Mouse (Mus musculus) right cerebral cortex, postnatal 36 days (tissue): Measurements from ENCODE around the gene Serpinh1.
"Not testable (repeated sequence)": the region's sequence is repeated elsewhere in the genome, so short reads cannot be mapped to it uniquely, and the experiment has no call there.

ENCODE experiments used
- DNase-seq, 2 experiments: peaks; one replicate each; pipeline ENCODE4 v3.0.0; 2022; ENCODE audit warnings: low spot score in 2 of 2, mixed read lengths in 1 of 2

The Serpinh1 gene

DNA sequence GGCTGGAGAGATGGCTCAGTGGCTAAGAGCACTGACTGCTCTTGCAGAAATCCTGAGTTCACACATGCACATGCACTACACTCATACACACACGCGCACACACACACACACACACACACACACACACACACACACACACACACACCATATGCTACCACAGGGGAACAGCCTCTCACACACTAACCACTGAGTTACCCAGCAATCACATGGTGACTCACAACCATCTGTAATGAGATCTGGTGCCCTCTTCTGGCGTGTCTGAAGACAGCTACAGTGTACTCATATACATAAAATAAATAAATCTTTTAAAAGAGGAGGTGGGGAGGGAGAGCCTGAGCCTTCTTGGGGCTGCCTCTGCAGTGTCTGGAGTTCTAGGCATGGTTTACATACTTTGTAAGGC is 21.3 kb upstream of the Serpinh1 start:
- not testable (repeated sequence) for DNase-seq

DNA sequence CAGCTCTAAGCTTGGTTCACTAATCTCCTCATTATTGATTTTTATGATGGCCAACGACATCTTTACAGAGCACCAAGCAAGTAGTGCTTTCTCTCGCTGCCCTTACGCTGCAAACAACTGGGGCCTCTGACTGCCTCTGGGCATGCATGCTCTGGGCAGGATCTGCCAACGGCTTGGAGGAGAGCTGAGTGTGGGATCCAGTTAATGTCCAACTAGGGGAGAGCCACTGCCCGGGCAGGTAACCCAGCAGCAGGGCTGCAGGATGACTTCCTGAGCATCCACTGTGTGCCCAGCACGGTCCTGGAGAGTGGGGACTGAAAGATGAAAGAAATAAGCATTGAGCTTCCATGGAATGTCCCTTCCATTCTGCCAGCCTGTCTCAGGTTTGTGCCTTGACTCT is 13.7 kb upstream of the Serpinh1 start:
- DNase-seq, result no peak

DNA sequence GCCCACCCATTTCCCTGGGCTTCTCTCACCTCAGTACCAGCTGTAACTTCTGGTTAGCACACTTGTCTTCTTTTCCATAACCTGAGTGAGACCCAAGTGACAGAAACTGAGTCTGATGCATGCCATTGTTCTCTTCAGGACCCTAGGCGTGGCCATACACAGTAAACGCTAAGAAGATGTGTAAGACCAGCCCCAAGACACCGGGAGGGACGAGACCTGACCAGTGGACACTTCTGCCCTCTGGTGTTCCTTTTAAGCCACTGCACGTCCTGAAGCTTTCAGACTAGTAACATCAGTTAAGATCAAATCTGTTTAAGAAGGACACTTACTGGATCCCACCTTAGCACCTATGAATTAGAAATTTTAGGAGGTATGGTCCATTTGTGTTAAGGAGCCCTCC is 12.0 kb upstream of the Serpinh1 start:
- DNase-seq, result peak; percentile 38 to 46

DNA sequence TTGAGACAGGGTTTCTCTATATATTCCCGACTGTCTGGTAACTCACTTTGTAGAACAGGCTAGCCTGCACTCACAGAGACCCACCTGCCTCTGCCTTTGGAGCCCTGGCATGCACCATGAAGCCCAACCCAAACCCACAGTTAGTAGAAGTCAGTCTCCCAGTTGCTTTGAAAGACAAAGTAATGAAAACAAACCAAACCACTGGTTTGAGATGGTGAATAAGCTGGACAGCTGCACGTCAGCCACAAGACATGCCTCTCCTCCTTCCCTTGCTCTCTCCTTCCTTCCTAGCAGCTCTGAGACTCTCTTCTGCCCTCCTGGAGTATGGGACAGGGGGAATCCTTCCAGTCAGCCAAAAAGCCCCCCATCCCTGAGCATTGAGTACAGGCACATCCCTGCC is 9.1 kb upstream of the Serpinh1 start:
- no peak for DNase-seq

DNA sequence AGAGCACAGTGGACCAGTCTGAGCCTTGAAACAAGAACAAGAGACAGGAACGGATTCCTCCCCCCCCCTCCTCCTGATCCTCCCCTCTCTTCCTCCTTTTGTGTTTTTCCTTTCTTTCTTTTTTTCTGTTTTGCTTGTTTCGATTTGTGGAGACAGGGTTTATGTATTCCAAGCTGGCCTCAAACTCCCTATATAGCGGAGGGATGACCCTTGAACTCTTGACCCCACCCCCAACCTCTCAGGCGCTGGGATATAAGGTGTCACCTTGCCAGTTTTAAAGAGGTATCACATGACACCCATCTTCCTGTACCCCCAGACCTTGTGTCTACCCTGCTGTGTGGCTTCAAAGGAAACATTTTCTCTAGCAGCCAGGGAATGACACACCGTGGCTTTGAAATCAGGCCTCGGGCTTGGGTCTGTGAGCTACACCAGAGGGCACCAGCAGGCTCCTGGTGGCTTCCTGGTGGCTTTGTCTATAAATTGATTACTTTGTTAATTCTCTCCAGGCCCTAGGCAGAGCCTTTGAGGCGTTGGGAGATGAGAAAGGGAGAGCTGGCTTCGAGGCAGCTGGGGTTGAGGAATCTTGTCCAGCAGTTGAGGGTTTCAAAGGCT is 7.9 kb upstream of the Serpinh1 start:
- no peak for DNase-seq

DNA sequence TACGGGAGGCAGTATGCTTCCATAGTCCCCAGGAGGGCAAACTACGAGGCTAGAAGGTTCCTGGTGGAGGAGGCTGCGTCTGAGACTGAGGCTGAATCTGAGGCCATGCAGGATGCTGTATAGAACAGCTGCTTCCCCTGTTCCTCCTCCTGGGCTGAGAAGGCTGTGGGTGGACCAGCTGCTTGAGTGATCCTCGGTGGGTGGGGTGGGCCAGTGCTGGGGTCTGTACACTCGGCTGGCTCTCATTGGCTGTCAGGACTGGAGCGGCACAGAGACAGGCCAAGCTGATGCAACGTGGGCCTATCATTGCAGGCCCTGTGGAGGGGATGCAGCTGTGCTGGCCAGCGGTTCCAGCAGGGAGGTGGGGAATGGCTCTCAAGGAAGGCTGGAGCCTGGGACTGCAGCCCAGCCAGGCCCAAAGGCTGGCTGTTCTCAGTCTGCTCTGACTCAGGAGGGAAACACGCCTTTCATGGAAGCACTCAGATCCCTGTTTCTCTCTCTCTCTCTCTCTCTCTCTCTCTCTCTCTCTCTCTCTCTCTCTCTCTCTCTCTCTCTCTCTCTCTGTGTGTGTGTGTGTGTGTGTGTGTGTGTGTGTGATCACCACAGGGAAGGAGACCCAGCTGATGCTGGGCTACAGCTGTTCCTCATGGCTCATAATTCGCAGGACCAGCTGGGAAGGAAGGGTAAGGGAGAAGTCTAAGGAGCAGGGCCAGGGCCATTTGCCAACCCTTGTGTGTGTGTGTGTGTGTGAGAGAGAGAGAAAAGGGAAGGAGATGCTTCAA is 7.2 kb upstream of the Serpinh1 start:
- DNase-seq, result peak; percentile 60 to 74

DNA sequence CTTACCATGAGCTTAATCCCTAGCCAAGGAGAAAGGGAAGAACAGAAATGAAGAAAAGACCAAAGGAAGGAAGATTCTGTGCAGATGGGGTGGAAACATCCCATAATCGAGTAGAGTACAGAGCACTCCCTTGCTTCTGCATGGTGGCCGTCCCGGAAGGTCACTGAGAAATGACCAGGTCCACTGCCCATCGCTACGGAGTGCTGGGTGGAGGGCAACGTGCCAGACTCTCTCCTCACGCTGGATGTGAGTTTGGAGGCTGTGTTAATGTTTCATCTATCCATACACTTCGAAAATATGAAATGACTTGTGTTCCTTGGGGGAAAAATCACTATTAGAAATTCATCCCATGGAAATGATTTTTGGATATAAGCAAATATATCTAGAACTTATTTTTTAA is 5.3 kb upstream of the Serpinh1 start:
- no peak for DNase-seq

DNA sequence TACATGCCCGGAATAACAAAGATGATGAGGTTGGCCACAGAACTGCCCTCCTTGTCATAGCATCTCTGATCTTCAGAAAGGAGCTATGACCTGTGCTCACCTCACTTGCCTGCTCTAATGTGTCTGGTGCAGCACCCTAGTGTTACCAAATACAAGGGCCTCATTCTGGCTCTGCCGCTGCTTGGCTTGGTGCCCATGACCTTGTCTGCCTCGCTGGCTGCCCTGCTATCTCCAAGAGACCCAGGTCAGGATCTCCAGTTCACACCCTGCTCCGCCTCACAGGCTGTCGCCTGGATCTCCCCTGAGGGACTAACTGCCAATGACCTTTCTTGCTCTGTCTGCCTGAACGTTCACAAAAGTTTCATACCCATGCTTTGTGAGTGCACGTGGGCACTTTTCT is 4.2 kb upstream of the Serpinh1 start:
- no peak for DNase-seq

DNA sequence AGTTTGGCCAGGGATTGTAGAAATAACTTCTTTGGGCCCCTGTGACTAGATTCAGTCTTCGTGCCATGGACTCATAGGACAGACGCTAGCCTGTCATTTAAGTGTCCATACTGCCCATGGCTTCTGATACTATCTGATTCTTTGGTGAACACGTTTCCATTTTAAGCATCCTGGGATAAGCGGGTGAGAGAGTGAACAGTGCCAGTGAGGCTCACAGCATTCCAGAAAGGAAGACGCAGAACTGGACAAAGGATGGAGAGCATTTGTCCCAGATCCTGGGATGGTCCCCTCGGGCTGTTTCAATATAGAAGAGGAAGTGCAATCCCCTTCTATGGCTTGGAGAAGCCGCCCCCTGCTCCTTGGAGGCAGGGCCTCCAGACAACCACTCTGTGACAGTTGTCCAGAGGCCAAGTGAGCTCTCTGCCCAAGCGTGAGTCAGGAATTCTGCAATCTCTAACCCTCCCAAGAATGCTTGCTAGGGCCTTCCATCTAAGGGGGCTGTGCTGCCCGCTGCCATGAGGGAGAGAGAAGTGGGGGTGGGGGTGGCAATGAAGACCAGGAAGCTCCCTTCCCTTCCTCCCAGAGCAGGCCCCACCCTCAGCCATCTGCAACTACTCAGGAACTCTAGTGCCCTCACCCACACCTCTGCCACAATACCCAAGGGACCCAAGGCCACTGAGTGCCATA is 3.3 kb upstream of the Serpinh1 start:
- DNase-seq, result no peak

DNA sequence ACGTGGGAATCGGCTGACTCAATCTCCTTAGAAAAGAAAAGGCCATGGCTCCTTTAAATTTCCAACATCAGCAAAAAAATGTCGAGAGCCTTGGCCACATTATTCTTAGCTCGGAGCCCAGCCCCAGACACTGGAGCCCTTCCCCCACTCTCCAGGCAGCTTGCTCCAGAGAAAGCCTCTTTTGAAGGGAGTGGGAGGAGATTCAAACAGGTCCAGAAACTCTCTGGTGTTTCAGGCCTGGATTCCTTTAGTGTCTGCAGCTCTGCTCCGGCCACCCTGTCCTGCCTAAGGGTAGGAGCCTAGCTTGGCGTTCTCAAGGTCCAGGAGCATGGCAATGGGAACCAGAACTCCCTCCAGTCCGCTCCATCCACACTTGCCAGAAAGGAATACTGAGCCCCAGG is 2.7 kb upstream of the Serpinh1 start:
- peak; percentile 57 to 69 for DNase-seq

DNA sequence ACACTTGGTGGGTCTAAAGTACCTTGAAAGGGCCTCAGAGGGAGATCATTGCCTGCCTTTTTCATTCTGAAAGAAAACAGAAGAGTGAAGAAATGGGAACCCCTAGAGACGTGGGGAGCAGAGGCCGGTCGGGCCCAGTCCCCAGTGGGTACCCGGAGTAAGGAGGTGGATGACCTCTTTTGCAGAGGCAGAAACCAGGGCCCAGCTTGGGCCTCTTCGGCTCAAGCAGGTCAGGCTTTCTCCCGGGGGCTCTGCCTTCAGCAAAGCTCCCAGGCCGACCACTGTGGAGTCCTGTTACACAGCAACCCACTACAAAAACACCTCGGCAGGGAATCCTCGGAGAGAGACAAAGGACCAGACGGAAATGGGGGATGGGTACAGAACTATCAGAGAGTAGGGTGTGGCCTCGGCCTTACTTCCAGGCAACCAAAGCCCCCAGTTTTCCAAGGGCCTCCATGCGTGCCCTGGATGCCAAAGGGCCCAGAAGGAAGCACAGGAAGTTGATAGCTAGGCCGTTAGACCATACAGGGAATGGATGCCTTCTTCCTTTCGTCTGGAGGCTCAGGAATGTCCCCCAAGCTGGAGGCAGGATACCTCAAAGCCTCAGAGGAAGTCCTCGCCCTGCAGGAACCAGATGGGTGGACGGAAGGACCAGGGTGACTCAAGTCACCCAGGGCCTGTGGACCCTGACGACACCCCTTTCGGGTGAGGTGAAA is 1.1 kb downstream of the Serpinh1 start:
- no peak for DNase-seq

DNA sequence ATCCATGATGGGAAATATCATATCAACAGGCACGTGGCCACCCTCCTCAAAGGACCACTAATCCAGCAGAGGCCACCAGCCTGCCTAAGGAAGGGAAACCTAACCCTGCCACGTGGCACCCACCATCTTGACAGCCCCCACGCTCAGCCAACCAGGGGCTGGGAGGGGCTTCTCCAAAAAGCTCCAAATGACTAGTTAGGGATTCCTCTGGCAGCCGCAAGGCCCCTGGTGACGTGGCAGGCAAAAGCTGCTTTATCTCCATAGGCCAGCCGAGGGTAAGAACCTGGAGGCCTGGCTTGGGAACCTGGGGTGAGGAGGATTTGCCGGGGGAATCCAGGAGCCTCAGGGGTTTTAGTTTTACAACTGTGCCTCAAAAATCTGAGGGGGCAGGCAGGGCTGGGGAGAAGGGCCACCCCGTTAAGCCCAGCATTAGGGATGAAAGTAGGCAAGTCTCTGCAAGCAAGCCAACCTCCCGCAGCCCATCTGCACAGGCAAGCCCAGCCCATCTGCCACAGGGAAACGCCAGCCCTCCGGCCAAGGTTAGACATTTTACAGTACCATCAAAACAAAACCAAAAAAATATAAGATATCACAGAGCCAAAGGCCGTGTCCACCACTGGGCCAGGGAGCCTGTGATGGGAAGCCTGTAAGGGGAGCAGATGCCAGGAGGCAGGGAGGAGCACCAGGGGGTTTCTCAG is 1.8 kb downstream of the Serpinh1 start:
- no peak for DNase-seq

DNA sequence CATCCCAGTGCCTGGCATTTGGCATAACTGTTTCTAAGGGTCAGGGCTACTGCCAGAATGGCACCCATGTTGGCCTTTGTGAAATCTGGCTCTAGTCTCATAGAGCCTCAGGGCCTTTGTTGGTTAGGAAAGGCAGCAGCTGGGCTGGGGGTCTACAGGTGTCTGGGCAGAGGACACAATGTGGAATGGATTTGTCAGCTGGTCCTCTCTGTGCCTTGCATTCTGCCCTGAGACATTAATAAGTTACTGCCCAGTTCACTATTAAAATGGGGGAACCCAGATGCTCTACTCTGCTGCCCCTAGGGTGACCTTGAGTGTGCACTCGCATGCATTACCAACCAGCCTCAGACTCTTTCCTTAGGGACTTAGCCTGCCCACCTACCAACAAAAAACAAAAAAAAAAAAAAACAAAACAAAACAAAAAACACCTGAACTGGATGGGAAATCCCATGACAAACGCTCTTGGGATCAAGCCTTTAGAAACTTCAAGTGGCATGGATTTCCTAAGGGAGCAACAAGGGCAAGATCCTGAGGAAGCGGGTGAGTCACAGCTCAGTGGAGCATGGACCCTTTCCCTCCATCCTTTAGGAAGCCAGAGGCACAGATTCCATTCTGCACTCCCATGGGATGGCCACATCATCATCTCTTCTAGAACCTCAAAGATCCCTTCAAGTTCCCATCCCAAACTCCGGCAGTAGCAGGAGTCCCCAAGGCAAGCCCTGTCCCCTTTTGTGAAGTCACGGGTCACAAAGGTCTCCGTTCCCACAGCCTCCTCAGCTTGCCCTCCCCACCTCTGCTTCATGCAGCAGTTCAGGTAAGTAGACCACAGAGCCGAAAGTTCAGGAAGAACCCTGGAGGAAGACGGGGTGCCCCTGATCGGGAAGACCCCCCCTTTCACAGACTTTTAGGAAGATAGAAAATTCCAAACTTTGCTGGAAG is 3.0 kb downstream of the Serpinh1 start:
- no peak for DNase-seq

DNA sequence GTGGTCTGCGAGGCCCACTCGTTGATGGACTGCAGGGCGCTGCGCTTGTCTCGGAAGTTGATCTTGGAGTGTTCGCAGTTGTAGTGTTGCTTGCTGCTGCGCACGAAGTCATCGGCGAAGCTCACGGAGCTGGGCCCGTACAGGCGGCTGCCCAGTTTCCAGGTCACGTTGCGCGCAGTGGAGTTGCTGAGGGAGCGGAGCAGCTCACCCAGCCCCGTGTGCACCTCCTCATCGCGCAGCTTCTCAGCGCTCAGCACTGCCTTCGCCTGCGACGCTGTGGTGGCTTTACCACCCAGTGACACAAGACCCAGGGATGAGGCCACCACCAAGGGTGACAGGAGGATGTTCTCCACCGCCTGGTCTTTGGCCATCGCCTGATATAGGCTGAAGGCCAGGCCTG is 4.2 kb downstream of the Serpinh1 start:
- no peak for DNase-seq

DNA sequence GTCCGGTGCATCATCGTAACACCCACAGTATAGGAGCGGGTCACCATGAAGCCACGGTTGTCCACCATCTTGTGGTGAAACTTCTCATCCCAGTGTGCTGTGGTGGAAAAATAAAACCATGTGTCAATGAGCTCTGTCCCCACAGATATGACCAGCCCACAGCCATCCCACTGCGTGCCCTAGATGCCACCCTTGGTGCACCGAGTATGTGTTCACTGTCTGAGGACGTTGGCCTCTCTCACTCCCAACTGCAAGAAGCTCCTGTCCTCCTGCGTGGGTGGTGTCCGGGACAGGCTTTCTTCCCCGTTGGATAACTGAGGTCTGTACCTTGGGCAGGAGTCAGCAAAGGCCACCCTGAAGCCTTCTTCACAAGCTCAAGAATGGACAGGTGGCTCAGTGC is 5.8 kb downstream of the Serpinh1 start:
- no peak for DNase-seq

DNA sequence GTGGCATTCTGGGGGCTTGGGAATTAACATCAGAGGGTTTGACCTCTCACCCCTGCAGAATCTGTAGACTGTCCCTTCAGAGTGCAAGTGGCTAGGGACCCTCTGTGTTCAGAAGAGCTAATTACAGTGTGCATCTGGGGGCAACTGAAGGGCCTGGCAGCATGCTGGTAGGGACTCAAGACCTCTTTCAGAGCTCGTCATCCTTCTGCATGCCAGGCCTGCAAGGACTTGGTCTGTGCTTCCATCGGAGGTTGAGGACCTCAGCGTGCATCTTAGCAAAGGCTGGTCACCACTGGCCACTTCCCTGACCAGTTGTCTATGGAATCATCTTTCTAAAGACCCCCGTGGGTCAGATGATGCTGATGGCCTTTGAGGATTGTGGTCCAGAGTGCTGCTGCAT is 9.5 kb downstream of the Serpinh1 start:
- no peak for DNase-seq

DNA sequence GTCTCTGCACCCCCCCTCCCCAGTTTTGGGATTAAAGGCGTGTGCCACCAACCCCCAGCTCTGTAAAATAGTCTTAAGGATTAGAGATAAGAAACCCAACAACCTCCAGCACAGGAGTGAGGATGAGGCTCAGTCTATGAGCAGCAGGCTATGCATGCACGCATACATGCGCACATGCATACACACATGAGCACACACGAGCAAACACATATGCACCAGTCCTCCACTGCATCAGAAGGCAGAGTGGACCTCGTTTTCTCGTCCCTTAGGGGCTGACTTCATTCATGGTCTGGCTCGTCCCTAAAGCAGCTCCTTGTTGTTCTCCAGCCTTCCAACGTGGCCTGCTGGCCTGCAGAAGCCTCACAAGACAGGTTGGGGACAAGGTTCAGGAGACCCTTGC is 12.3 kb downstream of the Serpinh1 start:
- no peak for DNase-seq

DNA sequence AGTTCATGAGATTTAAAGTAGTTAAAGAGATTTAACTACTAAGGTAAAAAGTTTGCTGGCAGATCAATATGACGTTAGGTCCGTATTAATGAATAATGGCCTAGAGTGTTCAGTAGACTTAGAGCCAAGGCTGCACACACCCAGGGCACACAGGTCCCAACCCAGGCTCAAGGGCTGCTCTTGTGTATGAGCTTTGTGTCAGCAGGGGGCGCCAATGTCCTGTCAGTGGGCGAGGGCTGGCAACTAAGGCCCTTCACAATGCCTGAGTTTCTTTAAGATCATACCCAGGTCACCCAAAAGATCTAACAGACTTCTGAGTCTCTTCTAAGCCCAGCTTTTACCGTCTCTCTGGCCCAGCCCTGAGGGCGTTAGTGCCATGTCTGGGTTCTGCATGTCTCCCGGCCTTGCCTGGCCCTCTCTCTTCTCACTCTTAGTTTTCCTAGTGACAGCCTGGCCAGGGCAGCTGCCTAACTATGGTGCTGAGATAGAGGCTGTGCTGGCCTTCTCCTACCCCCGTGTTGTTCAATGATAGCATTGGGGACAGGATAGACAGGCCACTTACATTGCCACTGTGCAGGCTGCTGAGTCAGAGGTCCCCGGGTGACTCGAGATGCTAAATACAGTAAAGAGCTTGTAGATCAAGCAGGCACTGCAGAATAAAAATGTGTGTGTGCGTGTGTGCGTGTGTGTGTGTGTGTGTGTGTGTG is 20.1 kb downstream of the Serpinh1 start:
- DNase-seq, result peak; percentile 41 to 44

DNA sequence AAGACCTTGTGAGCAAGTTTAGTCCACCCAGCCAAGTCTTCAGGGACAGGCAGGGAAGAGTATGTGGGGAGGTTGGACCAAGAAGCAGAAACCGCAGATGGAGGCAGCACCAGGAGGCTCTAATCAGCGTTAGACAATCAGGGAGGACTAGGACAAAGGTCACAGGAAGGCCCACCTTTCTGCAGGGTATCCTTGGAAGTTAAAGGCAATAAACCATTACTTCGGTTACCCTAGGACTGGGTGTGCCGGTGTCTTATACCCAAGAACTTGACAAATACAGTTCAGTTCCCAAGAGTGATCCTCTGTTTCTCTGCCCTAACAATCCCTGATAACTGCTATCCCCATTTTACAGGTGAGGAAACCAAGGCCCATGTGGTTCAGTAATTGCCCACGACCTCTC is 23.0 kb downstream of the Serpinh1 start:
- no peak for DNase-seq

DNA sequence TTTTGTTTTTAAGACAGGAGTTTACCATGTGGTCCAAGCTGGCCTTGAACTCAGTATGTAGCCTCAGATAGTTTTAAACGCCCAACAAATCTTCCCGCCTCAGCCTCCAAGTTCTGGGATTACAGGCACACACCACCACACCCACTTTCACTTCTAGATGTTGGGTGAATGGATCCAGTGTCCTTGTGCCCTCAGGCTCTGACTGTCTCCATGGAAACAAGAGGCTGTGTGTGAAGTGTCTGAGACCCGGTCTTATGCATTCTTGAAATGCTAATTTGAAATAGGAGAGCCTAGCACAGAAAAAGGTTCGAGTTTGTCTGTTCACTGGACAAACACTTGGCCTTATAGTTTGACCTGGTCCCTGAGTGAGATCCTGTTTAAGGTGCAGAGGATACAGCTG is 24.2 kb downstream of the Serpinh1 start:
- DNase-seq, result no peak
